Mouse (Mus musculus) intestine, postnatal 0 days (tissue): ENCODE measurements at regions not wholly inside any gene's neighbourhood (a gene's known extent, or its start where the extent isn't known, plus 50 kb on each side); places are given as distances from the start of the nearest gene placed in this dataset.

Source experiments
- ATAC-seq: fragments of 200-750 bp; cut with Nextera tagmentation; 2 replicates; pipeline ENCODE4 v1.8.0; 2017; ENCODE audit warnings: mild to moderate bottlenecking, moderate TSS enrichment, moderate library complexity
- H3K27ac ChIP-seq: fragments of 300-500 bp; sonication (generic); 2 replicates; pipeline ENCODE4 v1.5.1; 2014; ENCODE audit warnings: mild to moderate bottlenecking, low read depth, low read length, moderate library complexity
- H3K27me3 ChIP-seq: fragments of 300-500 bp; sonication (generic); replicated peaks from 2 replicates; pipeline ENCODE4 v1.6.1; 2014; ENCODE audit warnings: low read length, mixed read lengths; ENCODE audit not compliant: control insufficient read depth, insufficient read depth
- H3K36me3 ChIP-seq: fragments of 300-500 bp; sonication (generic); 2 replicates; pipeline ENCODE4 v1.6.1; 2014; ENCODE audit warnings: mild to moderate bottlenecking, moderate library complexity; ENCODE audit not compliant: control insufficient read depth, insufficient read depth
- H3K4me1 ChIP-seq: fragments of 300-500 bp; sonication (generic); replicated peaks from 2 replicates; pipeline ENCODE4 v1.6.1; 2014; ENCODE audit warnings: antibody characterized with exemption, low read length, mixed read lengths; ENCODE audit not compliant: control insufficient read depth, insufficient read depth
- H3K4me2 ChIP-seq: fragments of 300-500 bp; sonication (generic); replicated peaks from 2 replicates; pipeline ENCODE4 v1.6.1; 2014; ENCODE audit warnings: low read depth, mild to moderate bottlenecking, moderate library complexity
- H3K4me3 ChIP-seq: fragments of 300-500 bp; sonication (generic); 2 replicates; pipeline ENCODE4 v1.5.1; 2014; ENCODE audit warnings: low read depth, low read length
- H3K9ac ChIP-seq: fragments of 300-500 bp; sonication (generic); 2 replicates; pipeline ENCODE4 v1.6.1; 2014; ENCODE audit warnings: mild to moderate bottlenecking, low read depth, low read length
- H3K9me3 ChIP-seq: fragments of 300-500 bp; sonication (generic); 2 replicates; pipeline ENCODE4 v1.6.1; 2016; ENCODE audit warnings: mixed run types; ENCODE audit not compliant: control insufficient read depth
- CTCF ChIP-seq: sonication (generic); IDR thresholded peaks from 2 replicates; pipeline ENCODE4 v1.5.1; 2016; ENCODE audit warnings: low read depth, mild to moderate bottlenecking, control low read depth, antibody characterized with exemption, moderate library complexity
- WGBS: fragments of 180-500 bp; shearing (Covaris S2); extraction: QIAGEN DNeasy Blood & Tissue Kit; methylation state at CpG from one replicate; pipeline ENCODE4 v1.1.7; 2014; 5-methylcytosine and 5-hydroxymethylcytosine counted together

GRCm38 (mm10) chr13:36807961-36808360 is 73.0 kb upstream of the Nrn1 start:
- Histone ChIP-seq H3K9ac (no peak overlapping the region), H3K9me3 (no peaks in the 10 kb centered on the region), H3K4me3 (no peak overlapping the region), H3K4me1 (no peaks in the 10 kb centered on the region), H3K27me3 (no peaks in the 10 kb centered on the region), H3K4me2 (no peak overlapping the region), H3K27ac (no peak overlapping the region), H3K36me3 (no peaks in the 10 kb centered on the region)
- ATAC-seq, result no peak
- TF ChIP-seq CTCF, result no peak
- 77% methylated on average over 2 of the region's 2 CpGs for WGBS

- no peaks in the 10 kb centered on the region for H3K36me3 ChIP-seq
- 85% methylated on average over 1 of the region's 1 CpGs for WGBS
- no peaks in the 10 kb centered on the region for H3K9me3 ChIP-seq
- H3K4me1 ChIP-seq, result no peaks in the 10 kb centered on the region
- H3K27ac ChIP-seq, result no peak overlapping the region
- peak; percentile 74 for TF ChIP-seq CTCF
- no peak overlapping the region for H3K4me3 ChIP-seq
- no peak overlapping the region for H3K4me2 ChIP-seq
- no peak for ATAC-seq
- H3K27me3 ChIP-seq, result no peaks in the 10 kb centered on the region
- no peak overlapping the region for H3K9ac ChIP-seq
These were observed 54.4 kb upstream of the Nrn1 start for GRCm38 (mm10) chr13:36789360-36789759.
